Mouse (Mus musculus): ENCODE results near the gene Rap2c. TPM values are rescaled to one million over a fixed set of nuclear protein-coding genes. Genes with fewer than 3 reads are reported as not detected.

The Rap2c gene
- total RNA-seq (2022) = 10 to 100 TPM; 24.1 to 28.6 (median 27.8) TPM

- peak; percentile 15 to 21 for DNase-seq (ENCODE audit: low spot score in 2 of 2)
Measured at GRCm38 (mm10) chrX:51017851-51018785, at the start of gene Rap2c. TSS of gene Rap2c (minus strand) at chrX:51018018.

- DNase-seq (ENCODE audit: low spot score in 2 of 2) = no peak
Measured at GRCm38 (mm10) chrX:51066539-51067286, 48.9 kb upstream of the Rap2c start.

DNA sequence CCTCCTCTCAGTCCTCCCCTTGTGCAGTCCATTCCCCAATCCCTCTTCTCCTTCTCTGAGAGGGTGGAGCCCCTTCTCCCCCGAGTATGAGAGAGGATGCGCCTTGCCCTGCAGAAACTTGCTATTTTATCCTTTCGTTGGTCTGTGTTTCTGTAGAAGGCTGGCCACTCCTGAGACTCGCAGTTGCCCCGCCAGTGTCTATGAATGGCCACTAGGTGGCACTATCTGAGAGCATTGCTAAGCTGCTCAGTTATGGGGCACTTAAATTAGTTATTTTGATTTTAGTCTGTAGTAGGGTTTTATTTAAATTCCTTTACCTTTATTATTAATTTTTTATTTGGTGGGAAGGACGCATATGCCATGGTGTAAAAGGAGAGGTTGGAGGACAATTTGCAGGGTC, 48.0 kb upstream of the Rap2c start:
- peak; percentile 3 to 11 for DNase-seq (ENCODE audit: low spot score in 2 of 2)

DNA sequence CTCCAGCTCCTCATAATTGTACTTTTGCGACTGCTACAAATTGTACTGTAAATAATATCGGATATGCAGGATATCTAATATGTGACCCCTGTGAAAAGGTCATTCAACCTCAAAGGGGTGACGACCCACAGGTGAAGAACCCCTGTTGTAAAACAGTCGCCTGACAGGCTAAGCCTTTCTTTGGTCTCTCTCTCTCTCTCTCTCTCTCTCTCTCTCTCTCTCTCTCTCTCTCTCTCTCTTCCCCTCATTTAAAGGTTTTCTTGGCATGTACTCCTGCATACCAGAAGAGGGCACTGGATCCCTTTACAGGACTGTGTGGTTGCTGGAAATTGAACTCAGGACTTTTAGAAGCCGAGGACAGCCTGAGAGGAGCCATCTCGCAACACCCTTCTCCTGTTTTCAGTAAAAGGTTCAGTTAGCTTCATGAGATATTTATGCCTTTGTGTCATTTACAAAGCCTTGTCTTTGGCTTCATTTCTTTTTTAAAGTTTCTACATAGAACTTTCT, 47.4 kb upstream of the Rap2c start:
- DNase-seq (ENCODE audit: low spot score in 2 of 2) = no peak

GRCm38 (mm10) chrX:51060220-51060619, 42.4 kb upstream of the Rap2c start:
- no peak for DNase-seq (ENCODE audit: low spot score in 2 of 2)

DNA sequence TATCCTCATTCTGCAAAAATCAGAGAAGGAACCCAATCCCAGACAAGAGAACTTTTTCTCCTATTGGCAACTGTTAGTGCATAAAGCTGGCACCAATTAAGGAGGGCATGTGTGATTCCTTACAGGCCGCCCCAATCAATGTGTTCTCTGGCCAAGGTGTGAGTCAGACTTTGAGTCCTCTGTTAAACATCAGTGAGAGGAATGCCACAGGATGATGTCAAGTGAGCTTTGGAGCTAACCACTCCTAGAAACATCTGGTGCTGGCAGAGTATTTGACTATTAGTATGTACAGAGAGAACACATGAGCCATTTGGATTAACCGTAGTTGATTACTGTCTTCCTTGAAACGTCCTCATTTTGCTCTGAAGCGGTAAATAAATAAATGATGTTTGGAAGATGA, 40.9 kb upstream of the Rap2c start:
- no peak for DNase-seq (ENCODE audit: low spot score in 2 of 2)

DNA sequence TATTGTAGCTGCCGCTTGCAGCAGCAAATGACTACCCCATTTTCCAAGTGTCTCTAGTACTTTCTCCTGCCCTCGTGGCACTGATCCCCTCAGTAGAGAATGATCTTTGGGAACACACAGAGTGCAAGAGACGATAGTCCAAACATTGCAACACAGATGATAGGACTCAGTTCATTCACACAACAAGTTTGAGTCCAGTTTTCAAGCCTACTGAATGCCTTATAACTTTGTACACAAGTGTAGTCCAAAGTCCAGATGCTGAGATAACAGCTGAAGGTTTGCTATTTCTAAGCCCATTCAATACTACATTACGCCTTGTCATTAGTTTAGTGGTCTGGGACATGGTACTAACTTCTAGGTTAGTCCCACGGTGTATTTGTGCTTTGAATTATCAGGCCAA, 40.5 kb upstream of the Rap2c start:
- DNase-seq (ENCODE audit: low spot score in 2 of 2) = no peak

DNA sequence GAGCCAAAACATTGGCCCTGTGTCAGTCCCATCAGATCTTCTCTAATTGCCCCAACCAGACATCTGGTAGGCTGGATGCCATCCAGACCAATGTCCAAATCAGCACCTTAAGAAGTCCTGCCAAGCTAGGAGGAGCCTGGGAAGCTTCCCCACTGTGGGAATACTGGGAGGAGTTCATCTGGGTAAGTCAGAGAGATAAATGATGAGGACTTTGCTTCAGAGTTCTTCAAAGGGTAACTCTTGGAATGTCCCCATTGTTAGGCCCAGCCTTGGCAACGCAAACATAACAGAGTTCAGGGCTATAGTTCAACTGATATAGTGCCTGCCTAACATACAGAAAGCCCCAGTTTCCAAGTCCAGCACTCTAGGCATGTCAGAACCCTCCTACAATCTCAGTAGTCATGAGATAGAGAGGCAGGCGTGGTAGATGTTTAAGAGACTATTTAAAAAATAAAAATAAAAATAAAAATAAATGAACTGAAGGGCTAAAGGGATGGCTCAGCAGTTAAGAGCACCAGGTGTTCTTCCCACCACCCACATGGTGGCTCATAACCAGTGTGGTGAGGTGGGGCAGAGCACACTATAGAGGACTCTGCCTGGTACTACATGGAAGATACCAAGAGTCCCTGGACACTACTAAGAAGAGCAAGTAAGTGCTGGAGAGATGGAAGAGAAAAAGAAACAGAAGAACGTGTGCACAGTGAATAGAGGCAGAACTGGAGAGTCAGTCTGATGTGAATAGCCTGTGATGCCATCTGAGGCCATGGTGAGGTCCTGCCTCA, 34.1 kb upstream of the Rap2c start:
- DNase-seq (ENCODE audit: low spot score in 2 of 2) = no peak

GRCm38 (mm10) chrX:51035678-51036209, 17.9 kb upstream of the Rap2c start:
- no peak for DNase-seq (ENCODE audit: low spot score in 2 of 2)

GRCm38 (mm10) chrX:51019884-51020283, 2.1 kb upstream of the Rap2c start:
- DNase-seq (ENCODE audit: low spot score in 2 of 2) = no peak

DNA sequence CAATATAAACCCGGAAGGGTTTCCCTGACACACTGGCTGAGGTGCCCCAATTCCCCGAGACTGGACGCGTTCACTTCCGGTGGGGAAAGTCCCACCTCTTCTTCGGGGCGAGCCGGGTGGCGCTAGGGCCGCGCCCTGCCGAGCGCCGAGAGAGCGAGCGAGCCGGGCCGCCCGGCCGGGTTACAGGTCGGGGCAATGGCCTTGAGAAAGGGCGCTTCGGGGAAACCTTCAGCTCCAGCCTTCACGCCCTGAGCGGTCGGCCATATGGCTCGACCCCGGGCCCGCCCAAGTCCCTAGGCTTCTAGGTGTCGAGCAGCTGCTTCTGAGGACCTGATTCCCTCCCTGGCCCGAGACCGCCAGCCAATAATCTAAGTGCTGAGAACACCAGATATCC, 965 bp upstream of the Rap2c start:
- peak; percentile 27 to 28 for DNase-seq (ENCODE audit: low spot score in 2 of 2)

DNA sequence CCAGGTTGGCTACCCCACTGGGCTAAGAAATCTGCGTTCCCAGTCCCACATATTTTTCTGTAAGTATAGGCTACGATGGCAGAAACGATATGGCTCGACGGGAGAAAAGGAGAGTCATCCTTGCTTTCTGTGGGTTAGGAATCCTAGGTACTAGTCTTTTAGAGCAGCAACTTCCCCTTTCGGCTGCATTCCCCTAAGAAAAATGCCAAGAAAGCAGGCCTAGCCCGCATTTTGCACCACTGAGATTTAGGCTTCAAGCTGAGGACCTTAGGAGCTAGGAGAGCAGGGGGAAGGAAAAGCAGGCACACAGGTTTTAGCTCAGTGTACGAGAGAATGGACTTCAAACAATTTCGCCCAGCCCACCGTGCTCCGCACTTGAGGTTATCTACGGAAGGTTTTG, 892 bp downstream of the Rap2c start:
- no peak for DNase-seq (ENCODE audit: low spot score in 2 of 2)

DNA sequence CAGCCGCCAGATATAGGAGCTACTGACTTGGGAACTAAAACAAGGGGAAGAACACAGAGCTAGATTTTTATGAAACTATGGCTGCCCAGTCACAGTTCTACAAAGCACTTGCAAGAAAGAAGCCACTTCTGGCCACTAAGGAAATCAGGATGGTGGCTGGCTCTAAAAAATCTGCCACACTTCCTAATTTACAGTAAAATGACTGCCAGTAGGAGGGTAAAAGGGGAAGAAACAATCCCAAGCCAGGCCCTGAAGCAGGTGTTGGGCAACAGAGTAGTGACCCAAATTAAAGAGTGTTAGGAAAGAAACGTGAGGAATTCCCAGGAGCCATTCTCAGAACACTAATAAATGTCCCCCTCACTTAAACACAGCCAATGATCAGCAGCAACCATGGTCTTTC, 5.5 kb downstream of the Rap2c start:
- no peak for DNase-seq (ENCODE audit: low spot score in 2 of 2)

- DNase-seq (ENCODE audit: low spot score in 2 of 2) = no peak
Measured at GRCm38 (mm10) chrX:51010323-51010722, 7.5 kb downstream of the Rap2c start.

- DNase-seq (ENCODE audit: low spot score in 2 of 2) = no peak
Measured at GRCm38 (mm10) chrX:51000791-51001190, 17.0 kb downstream of the Rap2c start.

DNA sequence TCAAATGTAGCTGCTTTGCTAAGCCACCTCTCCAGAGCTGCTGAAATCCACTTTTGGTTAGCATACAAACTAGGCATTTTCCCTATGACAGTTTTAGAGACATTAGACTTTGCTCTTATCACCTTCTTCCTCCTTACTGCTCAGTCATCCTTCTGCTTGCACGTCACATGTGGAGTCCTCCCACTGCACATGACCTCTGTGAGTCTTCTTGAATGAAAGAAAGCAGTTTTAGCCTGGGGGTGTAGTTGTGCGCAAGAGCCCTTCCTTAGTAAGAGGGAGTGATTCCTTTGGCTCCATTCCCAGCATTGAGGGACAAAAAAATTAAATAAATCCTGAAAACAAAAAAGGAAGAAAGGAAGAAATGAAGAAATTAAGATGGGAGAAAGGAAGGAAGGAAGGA, 22.5 kb downstream of the Rap2c start:
- no peak for DNase-seq (ENCODE audit: low spot score in 2 of 2)

GRCm38 (mm10) chrX:50991324-50991723, 26.5 kb downstream of the Rap2c start:
- no peak for DNase-seq (ENCODE audit: low spot score in 2 of 2)

DNA sequence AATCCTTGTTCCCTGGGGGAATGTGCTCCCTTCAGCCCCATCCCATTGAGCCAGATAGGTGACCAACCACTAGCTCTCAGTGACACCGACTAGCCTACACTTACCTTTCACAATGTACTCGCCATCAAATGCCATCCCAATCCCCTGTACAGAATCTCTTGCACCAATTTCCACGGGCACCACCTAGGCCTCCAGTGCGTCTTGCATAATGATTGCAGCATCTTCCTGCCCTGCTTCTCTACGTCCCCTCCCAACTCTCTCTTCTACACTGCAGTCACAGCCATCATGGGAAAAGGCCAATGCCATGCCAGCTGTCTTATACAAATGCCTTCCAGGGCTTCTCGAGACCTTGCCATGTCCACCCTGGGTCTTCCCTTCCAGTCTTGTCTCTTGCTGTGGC, 27.9 kb downstream of the Rap2c start:
- DNase-seq (ENCODE audit: low spot score in 2 of 2) = no peak

- no peak for DNase-seq (ENCODE audit: low spot score in 2 of 2)
Measured at GRCm38 (mm10) chrX:50988581-50988980, 29.2 kb downstream of the Rap2c start.

- peak in 1 of 2 experiments; percentile 12 for DNase-seq (ENCODE audit: low spot score in 2 of 2)
Measured at GRCm38 (mm10) chrX:50978428-50978827, 39.4 kb downstream of the Rap2c start.

- DNase-seq (ENCODE audit: low spot score in 2 of 2) = no peak
Measured at GRCm38 (mm10) chrX:50972145-50972544, 45.7 kb downstream of the Rap2c start.

All from left cerebral cortex, adult 8-10 months (tissue).